Mouse (Mus musculus) testis, adult 2 months (tissue): Measurements from ENCODE around the gene Socs7. TPM values are rescaled to one million over a fixed set of nuclear protein-coding genes. Genes with fewer than 3 reads are reported as not detected.
A peak's percentile ranks its signal among the peaks of the same experiment; 100 is the strongest.

Source experiments
- H3K27ac ChIP-seq: fragments of 200-500 bp; 2 replicates; pipeline ENCODE4 v1.5.1; 2012; ENCODE audit warnings: low read depth, low read length; ENCODE audit not compliant: control insufficient read depth, insufficient read depth
- H3K27me3 ChIP-seq: fragments of 200-500 bp; 2 replicates; pipeline ENCODE4 v1.6.1; 2012; ENCODE audit warnings: mild to moderate bottlenecking, low read length, moderate library complexity; ENCODE audit not compliant: control insufficient read depth, insufficient read depth
- H3K36me3 ChIP-seq: fragments of 200-500 bp; 2 replicates; pipeline ENCODE4 v1.6.1; 2012; ENCODE audit warnings: mild to moderate bottlenecking, low read length; ENCODE audit not compliant: control insufficient read depth, insufficient read depth
- H3K4me1 ChIP-seq: fragments of 200-500 bp; 2 replicates; pipeline ENCODE4 v1.6.1; 2012; ENCODE audit warnings: low read length; ENCODE audit not compliant: control insufficient read depth, insufficient read depth
- H3K4me3 ChIP-seq: fragments of 200-500 bp; 2 replicates; pipeline ENCODE4 v1.5.1; 2012; ENCODE audit warnings: low read depth, mild to moderate bottlenecking, low read length, moderate library complexity, mixed read lengths; ENCODE audit not compliant: control insufficient read depth
- CTCF ChIP-seq: fragments of 200-500 bp; IDR thresholded peaks from 2 replicates; pipeline ENCODE4 v1.5.1; 2012; ENCODE audit warnings: low read depth, mild to moderate bottlenecking, inconsistent platforms, low read length, moderate library complexity; ENCODE audit not compliant: control insufficient read depth, insufficient read depth, insufficient replicate concordance
- POLR2A ChIP-seq: fragments of 200-500 bp; IDR thresholded peaks from 2 replicates; pipeline ENCODE4 v1.6.1; 2012; ENCODE audit warnings: low read depth, mild to moderate bottlenecking, inconsistent platforms, low read length, moderate library complexity; ENCODE audit not compliant: control insufficient read depth
- polyA plus RNA-seq: library from polyadenylated mRNA; depleted of rRNA; stranded (reverse); fragments of >200 nt; gene quantifications from 2 replicates; pipeline ENCODE4 v1.2.3, GENCODE M21; 2012

The Socs7 gene
- polyA plus RNA-seq, 1 experiment = 90.3 TPM

- peaks cover 33% of the 10 kb centered on the region for H3K4me1 ChIP-seq
Measured at GRCm38 (mm10) chr11:97403614-97404183, 41.3 kb downstream of the Socs7 start.

GRCm38 (mm10) chr11:97404184-97404760 lies 41.9 kb downstream of the Socs7 start:
- Histone ChIP-seq H3K27ac (no peak overlapping the region), H3K36me3 (no peaks in the 10 kb centered on the region), H3K4me3 (peak overlapping the region; percentile 61), H3K4me1 (peaks cover 33% of the 10 kb centered on the region), H3K27me3 (no peaks in the 10 kb centered on the region)
- TF ChIP-seq CTCF (no peak), POLR2A (no peak)

More at GRCm38 (mm10) chr11:97403614-97404183, 41.3 kb downstream of the Socs7 start:
- TF ChIP-seq CTCF = no peak
- no peak for TF ChIP-seq POLR2A
- H3K27me3 ChIP-seq = no peaks in the 10 kb centered on the region
- H3K36me3 ChIP-seq = no peaks in the 10 kb centered on the region
- H3K4me3 ChIP-seq = no peak overlapping the region; the same call in 1 of the 2 replicates
- no peak overlapping the region for H3K27ac ChIP-seq

GRCm38 (mm10) chr11:97404761-97405190 lies 42.4 kb downstream of the Socs7 start:
- Histone ChIP-seq H3K27me3 (no peaks in the 10 kb centered on the region), H3K36me3 (no peaks in the 10 kb centered on the region), H3K4me1 (peaks cover 33% of the 10 kb centered on the region), H3K4me3 (peak overlapping the region; percentile 61), H3K27ac (no peak overlapping the region)
- TF ChIP-seq CTCF = no peak
- no peak for TF ChIP-seq POLR2A

GRCm38 (mm10) chr11:97406094-97406951 lies 44.0 kb downstream of the Socs7 start:
- H3K4me1 ChIP-seq = peaks cover 24% of the 10 kb centered on the region
- no peak overlapping the region for H3K27ac ChIP-seq
- no peaks in the 10 kb centered on the region for H3K36me3 ChIP-seq
- no peak for TF ChIP-seq POLR2A
- TF ChIP-seq CTCF = no peak
- no peak overlapping the region for H3K4me3 ChIP-seq
- no peaks in the 10 kb centered on the region for H3K27me3 ChIP-seq

GRCm38 (mm10) chr11:97407456-97407855 lies 45.1 kb downstream of the Socs7 start:
- H3K4me3 ChIP-seq = no peak overlapping the region
- no peaks in the 10 kb centered on the region for H3K36me3 ChIP-seq
- H3K27ac ChIP-seq = no peak overlapping the region
- TF ChIP-seq POLR2A = no peak
- TF ChIP-seq CTCF = no peak
- H3K4me1 ChIP-seq = peaks cover 27% of the 10 kb centered on the region
- no peaks in the 10 kb centered on the region for H3K27me3 ChIP-seq

- Histone ChIP-seq H3K27me3 (no peaks in the 10 kb centered on the region), H3K27ac (no peak overlapping the region)
- TF ChIP-seq POLR2A = no peak
- TF ChIP-seq CTCF = peak; percentile 20; the same call in 1 of the 2 replicates
Measured at GRCm38 (mm10) chr11:97408171-97408570, 45.8 kb downstream of the Socs7 start.

GRCm38 (mm10) chr11:97410958-97411357 lies 48.6 kb downstream of the Socs7 start:
- Histone ChIP-seq H3K27ac (no peak overlapping the region), H3K36me3 (no peaks in the 10 kb centered on the region), H3K4me1 (peaks cover 16% of the 10 kb centered on the region), H3K27me3 (no peaks in the 10 kb centered on the region), H3K4me3 (no peak overlapping the region)
- TF ChIP-seq CTCF (no peak), POLR2A (no peak)

More at GRCm38 (mm10) chr11:97408171-97408570, 45.8 kb downstream of the Socs7 start:
- Histone ChIP-seq H3K4me1 (peaks cover 34% of the 10 kb centered on the region), H3K4me3 (no peak overlapping the region), H3K36me3 (no peaks in the 10 kb centered on the region)
